Mouse (Mus musculus) right cerebral cortex, postnatal 10 days (tissue): ENCODE data around the gene Naa35.

Experiments used
- DNase-seq, 2 experiments: peaks; one replicate each; pipeline ENCODE4 v3.0.0; 2021; ENCODE audit warnings: low spot score in 2 of 2

Naa35 gene

DNA sequence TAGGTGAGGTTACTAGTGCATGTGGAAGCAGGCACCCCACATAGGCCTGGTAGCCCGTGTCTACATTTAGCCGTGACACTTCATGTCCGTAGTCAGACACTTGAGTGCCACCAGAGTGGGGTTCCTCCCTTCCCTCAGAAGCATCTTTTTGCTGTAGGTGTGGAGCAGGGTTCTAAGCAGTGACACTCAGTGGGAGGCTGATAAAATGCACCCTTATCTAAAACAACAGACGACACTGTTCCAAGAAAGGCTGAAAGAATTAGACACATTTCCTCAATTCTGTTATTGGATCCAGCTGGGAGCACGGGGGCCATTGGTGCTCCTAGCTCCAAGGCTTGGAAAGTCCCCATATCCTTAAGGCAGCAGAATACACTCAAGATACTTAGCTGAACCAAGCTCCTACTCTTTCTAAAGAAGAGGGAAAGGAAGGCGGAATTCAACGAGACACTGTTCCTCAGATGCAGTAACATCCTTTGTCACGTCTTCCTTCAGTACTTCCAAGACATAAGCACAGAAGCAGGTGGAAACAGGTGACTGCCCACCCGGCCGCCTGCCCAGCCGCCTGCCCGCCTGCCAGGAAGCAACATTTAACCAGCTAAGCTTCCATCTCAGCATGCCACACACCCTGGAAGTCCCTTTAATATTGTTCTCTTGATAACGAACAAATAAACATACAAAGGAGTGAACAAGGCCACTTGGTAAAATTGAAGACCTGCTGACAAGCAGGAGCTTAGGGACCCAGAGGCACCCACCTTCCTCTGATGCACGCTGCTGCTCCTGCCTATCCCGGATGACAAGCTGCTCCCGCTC lies 54.5 kb downstream of the Naa35 start:
- no peak for DNase-seq

DNA sequence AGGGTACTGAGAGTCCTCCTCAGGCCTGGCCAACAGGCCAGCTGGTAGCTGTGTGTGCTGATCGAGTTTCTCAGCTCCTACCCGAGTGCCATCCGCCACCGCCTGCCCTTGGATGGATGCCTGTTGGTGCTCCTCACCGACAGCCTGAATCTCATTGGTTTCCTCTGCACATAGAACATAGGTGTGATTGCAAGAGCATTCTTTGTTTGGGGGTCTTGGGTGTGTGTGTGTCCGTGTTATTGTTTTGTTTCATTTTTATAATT lies 55.0 kb downstream of the Naa35 start:
- DNase-seq = no peak

DNA sequence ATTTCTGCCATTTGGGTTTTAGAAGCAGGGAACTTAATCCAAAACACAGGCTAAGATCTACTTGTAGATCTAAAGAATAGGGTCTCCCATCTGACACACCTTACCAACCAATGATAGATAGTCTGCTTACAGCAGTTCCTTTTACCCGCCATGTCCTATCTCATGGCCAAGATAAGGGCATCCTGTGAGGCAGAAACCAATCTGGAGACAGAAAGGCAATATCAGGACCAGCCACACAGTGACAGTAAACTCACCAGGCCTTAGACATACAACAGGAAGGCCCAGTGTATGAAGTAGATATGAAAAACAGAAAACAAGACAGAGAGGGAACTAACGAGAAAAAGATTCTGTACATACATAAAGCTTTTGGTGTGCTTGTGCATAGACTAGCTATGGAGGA lies 57.8 kb downstream of the Naa35 start:
- DNase-seq = no peak

DNA sequence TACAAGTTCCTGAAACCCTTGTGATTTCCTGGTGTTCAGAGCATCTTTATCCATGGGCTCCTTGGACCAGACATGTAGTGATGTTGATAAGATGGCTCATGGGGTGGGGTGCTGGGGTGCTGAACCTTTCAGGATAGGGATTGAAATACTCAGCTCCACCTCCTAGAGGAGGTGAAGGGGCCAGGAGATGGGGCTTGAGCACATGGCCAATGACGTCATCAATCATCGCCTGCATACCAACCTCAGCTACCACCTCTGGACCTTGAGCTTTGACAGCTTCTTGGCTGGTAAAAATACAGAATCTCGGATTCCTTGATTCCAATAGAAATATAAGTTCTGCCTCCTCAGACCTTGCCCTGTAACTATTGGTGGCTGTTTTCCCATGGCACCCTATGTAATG lies 60.4 kb downstream of the Naa35 start:
- DNase-seq = no peak

DNA sequence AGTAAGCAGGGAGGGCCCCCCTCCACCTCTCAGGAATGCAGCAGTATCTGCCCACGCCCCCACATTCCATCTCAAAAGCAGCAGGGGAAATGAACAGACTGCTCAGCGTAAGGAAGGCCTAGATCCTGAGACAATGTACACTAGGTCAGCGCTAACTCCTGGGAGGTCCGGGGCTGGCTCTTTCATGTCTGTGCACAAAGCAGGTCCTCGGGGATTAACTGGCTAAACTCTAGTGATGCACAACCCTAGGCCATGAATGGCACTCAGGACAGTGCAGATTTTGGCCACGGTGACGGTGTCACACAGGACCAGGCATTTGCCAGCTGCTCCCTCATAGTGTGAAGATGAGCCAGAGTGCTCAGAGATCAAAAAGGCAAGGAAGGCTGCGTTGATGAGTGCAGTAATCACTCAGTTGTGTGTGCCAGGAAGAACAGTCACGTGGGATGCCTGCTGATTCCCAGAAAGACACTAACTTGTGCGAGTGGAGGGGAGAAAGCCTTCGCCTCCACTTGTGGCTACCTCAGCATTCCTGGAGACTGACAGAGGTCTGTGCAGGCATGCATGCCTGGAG lies 61.7 kb downstream of the Naa35 start:
- DNase-seq = peak in 1 of 2 experiments; percentile 43

DNA sequence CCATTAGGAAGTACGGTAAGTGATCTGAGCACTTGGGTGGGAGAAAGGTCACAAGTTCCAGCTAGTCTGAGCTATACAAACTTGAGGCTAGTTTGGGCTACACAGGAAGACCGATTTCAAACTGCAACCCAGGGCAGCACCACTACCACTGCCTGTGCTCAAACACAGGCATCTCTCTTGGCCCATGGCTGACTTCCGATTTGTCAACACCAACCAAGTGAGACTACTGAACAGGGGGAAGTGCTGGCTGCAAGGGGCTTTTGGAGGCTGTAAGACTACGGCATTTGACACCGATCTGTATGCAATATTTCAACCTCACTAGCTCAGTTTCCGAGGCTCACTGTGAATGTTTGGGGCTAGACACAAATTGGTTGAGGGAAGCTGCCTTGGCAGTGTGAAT lies 62.4 kb downstream of the Naa35 start:
- no peak for DNase-seq

DNA sequence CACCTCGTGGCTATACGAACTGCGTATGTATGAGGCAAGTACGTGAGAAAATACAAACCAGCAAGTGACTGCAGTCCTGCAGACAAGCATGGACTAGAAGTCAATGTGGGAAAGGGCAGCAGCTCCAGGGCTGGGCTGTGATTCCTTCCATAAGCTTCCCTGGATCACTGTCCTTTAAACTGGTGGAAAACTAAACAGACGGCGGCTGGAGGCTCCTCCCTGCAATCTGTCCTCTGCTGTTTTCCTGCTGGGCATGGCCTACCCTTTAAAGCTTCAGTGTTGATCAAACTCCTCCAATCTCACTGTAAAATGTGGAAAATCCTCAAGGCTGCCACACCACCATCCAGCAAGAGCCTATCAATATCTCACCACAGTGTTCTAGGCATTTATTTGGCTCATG lies 63.5 kb downstream of the Naa35 start:
- DNase-seq = no peak

DNA sequence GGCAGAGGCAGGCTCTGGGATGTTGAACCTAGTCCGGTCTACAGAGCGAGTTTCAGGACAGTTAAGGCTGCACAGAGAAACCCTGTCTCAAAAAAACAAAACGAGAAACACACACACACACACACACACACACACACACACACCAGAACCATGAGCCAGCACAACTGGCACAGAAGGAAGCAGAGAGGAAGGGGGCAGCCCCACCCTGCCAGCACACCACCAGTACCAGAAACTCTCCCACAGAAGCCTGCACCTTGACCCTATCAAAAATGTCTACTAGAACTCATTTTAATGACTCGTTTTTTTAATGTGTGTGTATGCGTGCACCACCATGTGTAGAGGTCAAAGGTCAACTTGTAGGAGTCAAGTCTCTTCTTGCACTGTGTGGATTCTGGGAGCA lies 64.7 kb downstream of the Naa35 start:
- no peak for DNase-seq

DNA sequence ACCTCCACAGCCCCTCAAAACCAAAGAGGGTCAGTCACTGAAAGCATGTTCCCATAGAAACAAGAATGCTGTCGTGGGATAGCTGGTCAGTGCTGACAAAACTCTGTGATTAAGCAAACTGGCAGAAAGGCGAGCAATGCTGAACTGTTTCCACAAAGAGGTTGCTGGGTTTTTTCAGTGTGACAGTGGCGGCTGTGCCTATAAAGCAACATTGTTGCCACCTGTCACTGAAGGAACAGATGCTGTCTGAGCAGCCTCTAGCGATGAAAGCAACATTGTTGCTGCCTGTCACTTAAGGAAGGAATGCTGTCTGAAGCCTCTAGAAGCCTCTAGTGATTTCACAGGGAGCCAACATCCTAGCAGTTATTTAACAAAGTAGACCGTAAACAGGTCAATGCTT lies 67.6 kb downstream of the Naa35 start:
- DNase-seq = no peak

DNA sequence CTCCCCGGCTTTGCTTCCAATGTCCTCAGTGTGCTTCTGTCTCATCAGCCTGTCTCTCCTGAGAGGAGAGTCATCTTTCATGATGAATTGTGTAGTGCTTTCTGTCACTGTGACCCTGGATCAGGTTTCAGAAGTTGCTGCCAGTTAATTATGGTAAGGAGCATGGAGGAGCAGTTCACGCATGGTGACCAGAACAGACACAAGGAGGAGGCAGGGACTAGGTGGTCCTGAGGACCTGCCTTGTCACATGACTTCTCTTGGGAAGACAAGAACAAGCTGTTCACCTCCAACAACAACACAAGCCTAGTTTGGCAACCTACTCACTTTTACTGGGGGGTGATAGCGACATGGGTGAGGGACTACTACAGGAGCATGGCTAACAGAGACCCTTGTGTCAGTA lies 68.1 kb downstream of the Naa35 start:
- DNase-seq = no peak

DNA sequence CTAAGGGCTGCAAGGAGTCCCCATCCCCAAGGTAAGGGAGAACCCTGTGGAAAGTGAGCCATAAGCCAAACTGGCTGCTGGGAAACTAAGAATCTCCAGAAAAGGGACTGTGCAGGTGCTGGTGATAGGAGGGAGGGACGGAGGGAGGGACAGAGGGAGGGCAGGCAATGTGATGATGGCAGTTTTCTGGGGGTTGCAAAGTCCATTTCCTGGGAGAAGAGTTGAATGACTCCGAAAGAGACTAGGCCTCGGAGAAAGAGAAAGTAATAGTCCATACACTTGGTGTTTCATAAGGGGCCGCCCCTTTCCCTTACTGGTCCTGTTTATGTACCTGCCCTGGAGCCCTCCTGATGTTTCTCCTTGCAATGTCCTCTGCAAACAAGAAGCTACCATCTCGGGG lies 69.4 kb downstream of the Naa35 start:
- DNase-seq = no peak

DNA sequence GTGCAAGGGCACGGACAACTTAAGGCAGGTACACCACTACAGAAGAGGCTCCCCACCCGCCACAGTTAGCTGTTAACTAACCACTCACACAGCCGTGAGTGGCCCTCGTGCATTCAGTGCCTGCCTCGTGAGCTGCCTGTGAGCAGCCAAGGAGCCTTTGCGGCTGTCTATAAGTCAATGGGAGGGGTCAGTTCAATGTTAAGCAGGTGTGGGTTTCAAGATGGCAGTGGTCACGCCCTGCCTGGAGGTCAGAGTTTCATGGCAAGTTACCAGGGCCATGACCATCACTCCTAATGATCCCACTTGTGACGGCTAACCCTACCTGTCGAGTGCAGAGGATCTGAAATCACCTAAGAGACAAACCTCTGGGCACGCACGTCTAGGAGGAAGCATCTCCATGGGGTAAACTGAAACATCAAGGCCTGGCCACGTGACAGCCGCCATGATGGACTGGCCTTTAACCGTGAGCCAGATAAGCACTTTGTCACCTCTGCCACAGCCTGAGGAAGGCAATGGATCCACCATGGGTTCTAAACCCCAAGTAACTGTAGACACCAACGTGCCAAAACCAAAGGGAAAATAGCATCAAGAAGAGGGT lies 70.8 kb downstream of the Naa35 start:
- no peak for DNase-seq

DNA sequence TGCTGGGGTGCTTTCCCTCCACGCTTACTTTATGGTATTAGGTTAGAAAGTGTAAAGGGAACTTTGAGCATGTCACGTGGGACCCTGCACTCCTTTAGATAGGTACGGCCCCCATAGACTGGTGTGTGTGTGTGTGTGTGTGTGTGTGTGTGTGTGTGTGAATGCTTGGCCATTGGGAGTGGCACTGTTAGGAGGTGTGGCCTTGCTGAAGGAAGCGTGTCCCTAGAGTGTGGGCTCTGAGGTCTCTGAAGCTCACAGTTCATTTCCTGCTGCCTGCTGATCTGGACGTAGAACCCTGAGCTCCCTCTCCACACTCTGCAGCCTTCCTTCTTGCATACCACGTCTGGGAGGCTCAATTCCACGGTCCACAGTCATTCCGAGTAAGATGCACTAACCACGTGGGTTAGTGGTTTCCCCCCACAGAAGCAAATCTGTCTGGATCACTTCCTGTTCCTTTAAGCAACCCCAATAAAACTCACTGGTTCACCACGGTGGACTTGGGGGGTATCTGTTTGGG lies 71.3 kb downstream of the Naa35 start:
- DNase-seq = no peak

DNA sequence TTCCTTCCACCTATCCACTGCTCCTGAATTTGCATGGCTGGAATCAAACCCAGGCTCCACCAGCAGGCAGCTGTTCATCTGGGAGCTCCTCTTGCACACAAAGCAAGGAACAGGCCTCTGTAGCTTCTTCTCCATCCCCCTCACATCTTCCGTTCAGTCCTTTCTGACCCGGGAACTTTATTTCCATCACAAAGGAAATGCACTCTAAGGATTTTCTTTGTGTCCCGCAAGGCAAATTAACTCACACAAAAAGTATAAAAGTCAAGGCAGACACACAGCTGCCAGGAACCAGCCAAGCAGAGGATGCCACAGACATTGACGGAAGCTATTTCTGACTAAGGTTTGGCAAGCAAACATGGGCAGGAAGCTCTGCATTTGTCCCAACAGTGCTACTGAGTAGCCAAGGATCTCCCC lies 71.9 kb downstream of the Naa35 start:
- peak in 1 of 2 experiments; percentile 49 for DNase-seq

DNA sequence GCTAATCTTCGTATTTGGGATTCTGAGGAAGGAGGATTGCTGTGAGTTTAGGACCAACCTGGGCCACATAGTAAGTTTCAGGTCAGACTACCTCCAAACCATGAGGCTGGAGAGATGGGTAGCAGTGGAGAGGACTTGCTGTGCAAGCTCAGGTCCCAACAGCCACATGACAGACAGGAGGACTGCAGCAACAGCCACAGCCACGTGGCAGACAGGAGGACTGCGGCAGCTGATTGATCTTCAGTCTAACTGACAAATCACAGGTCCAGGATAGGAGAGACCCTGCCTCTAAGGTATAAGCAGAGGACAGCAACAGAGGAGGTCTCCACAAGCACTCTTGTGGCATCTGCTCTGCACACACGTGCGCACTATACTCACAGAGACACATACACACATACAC lies 72.7 kb downstream of the Naa35 start:
- no peak for DNase-seq

DNA sequence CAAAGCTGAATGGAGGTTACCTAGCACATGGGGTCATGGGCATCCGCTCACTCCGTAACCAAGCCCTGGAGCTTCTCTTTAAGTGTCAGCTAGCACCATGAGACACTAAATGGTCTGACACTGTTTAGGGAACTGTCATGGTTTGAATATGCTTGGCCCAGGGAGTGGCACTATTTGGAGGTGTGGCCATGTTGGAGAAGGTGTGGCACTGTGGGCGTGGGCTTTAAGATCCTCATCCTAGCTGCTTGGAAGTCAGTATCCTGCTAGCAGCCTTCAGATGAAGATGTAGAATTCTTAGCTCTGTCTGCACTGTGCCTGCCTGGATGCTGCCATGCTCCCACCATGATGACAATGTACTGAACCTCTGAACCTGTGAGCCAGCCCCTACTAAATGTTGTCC lies 75.3 kb downstream of the Naa35 start:
- no peak for DNase-seq

DNA sequence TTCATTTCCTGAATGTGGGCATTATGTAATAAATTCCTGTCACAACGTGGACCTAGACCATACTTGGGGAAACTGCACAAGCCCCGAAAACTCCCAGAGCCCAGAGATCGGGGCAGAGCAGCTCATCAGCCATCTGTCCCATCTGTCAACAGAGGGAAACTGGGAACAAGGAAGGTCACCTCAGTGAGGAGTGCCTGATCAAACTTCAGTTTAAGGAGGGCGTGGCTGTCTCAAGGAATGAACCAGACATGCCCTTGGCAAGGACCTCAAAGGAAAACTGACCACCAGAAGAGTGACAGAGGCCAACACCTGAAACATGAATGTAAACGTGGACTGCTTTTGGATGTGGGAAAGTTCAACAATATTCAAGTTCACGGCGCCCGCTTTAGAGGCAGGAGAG lies 76.3 kb downstream of the Naa35 start:
- DNase-seq = no peak

DNA sequence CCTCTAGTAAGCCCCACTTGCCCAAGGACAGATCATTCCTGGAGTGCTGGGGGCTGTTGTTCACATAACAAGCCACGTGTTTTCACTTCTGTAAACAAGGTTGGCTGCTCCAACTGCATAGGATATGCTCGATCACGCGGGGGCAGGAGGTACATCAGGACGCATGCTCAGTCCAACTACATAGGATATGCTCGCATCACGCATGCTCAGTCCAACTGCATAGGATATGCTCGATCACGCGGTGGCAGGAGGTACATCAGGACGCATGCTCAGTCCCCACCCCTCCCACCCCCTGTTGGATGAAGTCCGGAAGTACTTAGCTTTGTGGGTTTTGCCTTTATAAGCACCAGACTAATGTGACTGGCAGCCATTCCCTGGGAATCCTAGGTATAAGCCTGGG lies 76.9 kb downstream of the Naa35 start:
- DNase-seq = no peak

DNA sequence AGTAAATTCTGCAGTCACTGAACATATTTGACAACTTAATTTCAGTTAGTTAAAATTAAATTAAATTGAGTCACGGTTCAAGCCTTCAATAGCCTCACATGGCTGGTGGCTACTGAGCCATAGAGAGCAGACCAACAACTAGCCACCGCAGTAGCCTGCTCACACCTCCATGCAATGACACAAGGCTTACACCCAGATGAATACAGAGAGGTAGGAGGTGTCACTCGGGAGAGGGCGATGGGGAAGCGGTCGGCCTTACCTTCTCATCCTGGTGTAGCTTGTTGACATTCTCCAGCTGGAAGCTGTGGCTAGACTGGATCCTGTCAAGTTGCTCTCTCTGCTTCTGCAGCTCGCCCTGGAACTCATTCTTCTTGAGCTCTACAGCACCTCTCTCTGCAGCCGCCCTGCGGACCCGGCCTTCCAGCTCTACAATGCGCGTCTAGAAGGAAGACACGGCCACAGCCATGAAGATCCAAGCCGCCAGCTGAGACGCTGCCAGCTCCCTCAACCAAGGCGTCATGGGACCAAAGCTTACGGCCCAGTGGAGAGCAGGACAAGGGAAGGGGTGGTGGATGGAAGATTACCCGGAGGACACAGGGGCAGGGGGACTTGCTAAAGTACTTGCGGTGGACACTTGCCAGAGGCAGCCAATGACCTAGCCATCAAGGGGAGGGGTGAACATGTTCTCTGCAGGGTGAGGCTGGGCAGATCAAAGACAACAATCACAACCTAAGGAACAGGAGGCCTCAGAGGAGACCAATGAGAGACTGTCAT lies 79.1 kb downstream of the Naa35 start:
- no peak for DNase-seq

DNA sequence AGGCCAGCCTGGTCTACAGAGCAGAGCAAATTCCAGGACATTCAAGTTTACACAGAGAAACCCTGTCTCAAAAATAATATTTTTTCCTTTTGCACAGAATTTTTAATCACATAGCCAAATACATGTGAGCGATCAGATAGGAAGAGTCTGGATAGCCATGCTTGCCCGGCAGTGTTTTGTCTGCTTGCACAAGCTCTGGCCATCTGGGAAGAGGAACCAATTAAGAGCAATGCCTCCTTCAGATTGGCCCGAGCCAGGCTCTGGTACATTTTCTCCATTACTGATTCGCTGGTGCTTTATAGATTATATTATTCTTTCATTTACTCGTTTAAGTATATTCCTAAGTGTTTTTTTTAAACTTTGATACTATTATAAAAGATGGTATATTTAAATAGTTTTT lies 82.7 kb downstream of the Naa35 start:
- DNase-seq = no peak

DNA sequence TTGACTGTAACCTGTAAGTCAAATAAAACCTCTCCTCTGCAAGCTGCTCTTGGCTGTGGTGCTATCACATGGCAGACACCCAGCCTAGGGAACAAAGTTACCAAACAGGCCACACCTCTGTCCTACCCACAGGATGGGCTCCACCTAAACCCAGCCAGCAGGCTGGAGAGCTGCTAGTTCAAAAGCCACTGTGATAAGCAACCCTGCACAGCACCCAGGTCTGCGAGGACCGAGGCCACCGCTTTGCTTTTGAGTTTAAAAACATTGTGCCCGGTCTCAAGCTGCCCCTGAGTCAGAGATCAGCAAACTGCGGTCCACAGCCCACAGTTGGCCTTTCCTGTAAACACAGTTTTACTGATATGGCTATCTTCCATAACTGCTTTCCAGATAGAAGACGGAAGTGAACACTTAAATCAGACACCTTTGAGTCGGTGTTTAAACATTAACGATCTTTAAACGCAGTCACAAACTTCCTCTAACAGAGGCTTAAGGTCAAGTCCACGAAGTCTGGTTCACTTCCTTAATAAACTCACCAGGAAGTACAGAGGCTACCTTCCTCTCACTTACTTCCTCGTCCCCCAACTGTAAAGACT lies 83.5 kb downstream of the Naa35 start:
- no peak for DNase-seq

DNA sequence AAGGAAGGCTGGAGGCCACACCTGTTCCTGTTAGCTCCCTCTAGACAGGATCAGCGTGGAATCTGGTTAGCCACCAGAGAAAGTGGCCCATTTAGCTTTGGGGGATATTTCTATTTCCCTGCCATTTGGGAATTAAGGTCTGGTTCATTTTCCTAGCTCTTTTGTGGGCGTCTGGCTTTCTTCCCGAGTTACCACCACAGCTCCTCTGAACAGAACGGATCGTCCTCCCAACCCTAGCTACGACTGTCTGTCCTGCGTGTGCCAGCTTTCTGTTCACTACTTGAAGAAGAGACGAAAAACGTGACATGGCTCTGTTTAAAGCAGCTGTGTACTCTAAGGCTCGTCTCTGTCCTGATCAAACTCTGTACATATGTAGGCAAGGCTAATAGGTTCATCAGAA lies 84.9 kb downstream of the Naa35 start:
- no peak for DNase-seq
